Mouse (Mus musculus) spleen, adult 2 months (tissue): Measurements from ENCODE around the gene Celsr1.

ENCODE experiments used
- CTCF ChIP-seq: fragments of 200-500 bp; IDR thresholded peaks from 2 replicates; pipeline ENCODE4 v1.5.1; 2011; ENCODE audit warnings: mild to moderate bottlenecking, inconsistent platforms; ENCODE audit not compliant: insufficient read depth, insufficient read length, insufficient replicate concordance; ENCODE audit errors: extremely low read depth
- POLR2A ChIP-seq: fragments of 200-500 bp; IDR thresholded peaks from 2 replicates; pipeline ENCODE4 v1.6.1; 2011; ENCODE audit warnings: low read depth, low read length, inconsistent platforms

DNA sequence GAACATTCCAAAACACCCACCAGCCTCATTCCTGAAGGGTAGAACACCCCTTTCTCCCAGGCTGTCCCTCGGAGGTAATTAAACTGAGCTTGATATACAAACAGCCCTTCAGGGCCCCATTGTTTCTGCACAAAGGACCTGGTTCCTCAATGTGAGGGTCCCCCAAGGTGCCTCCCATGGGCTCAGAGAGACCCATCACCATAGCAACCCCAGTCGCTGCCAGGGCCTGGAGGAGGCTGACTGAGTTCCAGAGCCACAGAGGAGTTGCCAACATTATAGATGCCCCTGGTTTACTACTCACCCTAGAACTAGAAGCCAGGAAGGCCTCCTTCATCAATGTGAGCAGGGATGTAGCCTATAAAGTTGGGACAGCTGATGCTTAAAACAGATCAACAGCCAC is 20.4 kb downstream of the Celsr1 start:
- no peak for TF ChIP-seq POLR2A
- no peak for TF ChIP-seq CTCF
